Mouse (Mus musculus) hindbrain, embryonic 16.5 days (tissue): ENCODE data around the gene Hoxb6. TPM values are rescaled to one million over a fixed set of nuclear protein-coding genes. Genes with fewer than 3 reads are reported as not detected.

Source experiments
- ATAC-seq: fragments of 200-750 bp; cut with Nextera tagmentation; 2 replicates; pipeline ENCODE4 v1.8.0; 2017; ENCODE audit warnings: moderate TSS enrichment, moderate library complexity
- H3K27ac ChIP-seq: fragments of 300-500 bp; sonication (generic); 2 replicates; pipeline ENCODE4 v1.5.1; 2014; ENCODE audit warnings: low read depth, mild to moderate bottlenecking, control low read depth, low read length, moderate library complexity
- H3K27me3 ChIP-seq: fragments of 300-500 bp; sonication (generic); replicated peaks from 2 replicates; pipeline ENCODE4 v1.6.1; 2014; ENCODE audit warnings: low read length; ENCODE audit not compliant: control insufficient read depth, insufficient read depth
- H3K36me3 ChIP-seq: fragments of 300-500 bp; sonication (generic); 2 replicates; pipeline ENCODE4 v1.6.1; 2014; ENCODE audit warnings: mild to moderate bottlenecking, low read length, moderate library complexity, mixed read lengths; ENCODE audit not compliant: control insufficient read depth, insufficient read depth
- H3K4me1 ChIP-seq: fragments of 300-500 bp; sonication (generic); 2 replicates; pipeline ENCODE4 v1.6.1; 2014; ENCODE audit warnings: low read depth, low read length; ENCODE audit not compliant: control insufficient read depth, insufficient read depth
- H3K4me2 ChIP-seq: fragments of 300-500 bp; sonication (generic); 2 replicates; pipeline ENCODE4 v1.6.1; 2014; ENCODE audit warnings: mild to moderate bottlenecking, low read length, control low read depth, moderate library complexity
- H3K4me3 ChIP-seq: fragments of 300-500 bp; sonication (generic); 2 replicates; pipeline ENCODE4 v1.5.1; 2014; ENCODE audit warnings: mild to moderate bottlenecking, low read length, control low read depth, moderate library complexity
- H3K9ac ChIP-seq: fragments of 300-500 bp; sonication (generic); 2 replicates; pipeline ENCODE4 v1.6.1; 2014; ENCODE audit warnings: low read depth, mild to moderate bottlenecking, control low read depth, low read length, moderate library complexity
- H3K9me3 ChIP-seq: fragments of 300-500 bp; sonication (generic); 2 replicates; pipeline ENCODE4 v1.6.1; 2014; ENCODE audit warnings: mild to moderate bottlenecking, low read length, moderate library complexity; ENCODE audit not compliant: control insufficient read depth
- WGBS: fragments of 180-500 bp; shearing (Covaris S2); extraction: QIAGEN DNeasy Blood & Tissue Kit; methylation state at CpG from one replicate; pipeline ENCODE4 v1.1.7; 2014; 5-methylcytosine and 5-hydroxymethylcytosine counted together
- polyA plus RNA-seq: library from polyadenylated mRNA; unstranded; fragments of >200 nt; fragmentation: Nextera tagmentation; extraction: Ambion mirVana; gene quantifications from 2 replicates; pipeline ENCODE4 v1.2.1, GENCODE M21; 2015

The Hoxb6 gene
- polyA plus RNA-seq, 1 experiment from 2014 or later: 53.3 TPM

GRCm38 (mm10) chr11:96318368-96319070, 26.2 kb downstream of the Hoxb6 start:
- Histone ChIP-seq H3K9ac (peak overlapping the region; percentile 73), H3K9me3 (no peaks in the 10 kb centered on the region), H3K4me2 (peak overlapping the region; percentile 62), H3K4me3 (peak overlapping the region; percentile 48), H3K36me3 (no peaks in the 10 kb centered on the region), H3K4me1 (no peaks in the 10 kb centered on the region; the same call in 1 of the 2 replicates), H3K27ac (peak overlapping the region; percentile 91), H3K27me3 (peaks cover 28% of the 10 kb centered on the region)
- ATAC-seq: peak; percentile 79
- WGBS: under 1% methylated on average over 44 of the region's 45 CpGs

GRCm38 (mm10) chr11:96319071-96319902, 27.0 kb downstream of the Hoxb6 start:
- Histone ChIP-seq H3K4me3 (peak overlapping the region; percentile 48), H3K4me1 (no peaks in the 10 kb centered on the region; the same call in 1 of the 2 replicates), H3K27ac (peak overlapping the region; percentile 91), H3K9ac (peak overlapping the region; percentile 73), H3K27me3 (peaks cover 26% of the 10 kb centered on the region), H3K36me3 (no peaks in the 10 kb centered on the region), H3K4me2 (peak overlapping the region; percentile 62), H3K9me3 (no peaks in the 10 kb centered on the region)
- WGBS: 1% methylated on average over 34 of the region's 34 CpGs
- peak; percentile 41 for ATAC-seq

GRCm38 (mm10) chr11:96319910-96320309, 27.6 kb downstream of the Hoxb6 start:
- Histone ChIP-seq H3K9ac (peak overlapping the region; percentile 19), H3K4me2 (peak overlapping the region; percentile 62), H3K27ac (peak overlapping the region; percentile 91), H3K4me3 (peak overlapping the region; percentile 48), H3K36me3 (no peaks in the 10 kb centered on the region), H3K9me3 (no peaks in the 10 kb centered on the region), H3K4me1 (no peaks in the 10 kb centered on the region; the same call in 1 of the 2 replicates), H3K27me3 (peaks cover 25% of the 10 kb centered on the region)
- WGBS: under 1% methylated on average over 29 of the region's 29 CpGs
- ATAC-seq: no peak; the same call in 1 of the 2 replicates

- H3K4me3 ChIP-seq: peak overlapping the region; percentile 48
- WGBS: 4% methylated on average over 14 of the region's 17 CpGs
- H3K4me1 ChIP-seq: no peaks in the 10 kb centered on the region; the same call in 1 of the 2 replicates
- H3K27ac ChIP-seq: peak overlapping the region; percentile 91
- peak; percentile 26; the same call in 1 of the 2 replicates for ATAC-seq
- no peaks in the 10 kb centered on the region for H3K9me3 ChIP-seq
- no peaks in the 10 kb centered on the region for H3K36me3 ChIP-seq
- peak overlapping the region; percentile 56 for H3K9ac ChIP-seq
- H3K27me3 ChIP-seq: peaks cover 21% of the 10 kb centered on the region
- H3K4me2 ChIP-seq: peak overlapping the region; percentile 62
These were observed 28.4 kb downstream of the Hoxb6 start for GRCm38 (mm10) chr11:96320688-96321087.

GRCm38 (mm10) chr11:96321846-96322245, 29.6 kb downstream of the Hoxb6 start:
- Histone ChIP-seq H3K4me1 (no peaks in the 10 kb centered on the region; the same call in 1 of the 2 replicates), H3K9ac (peak overlapping the region; percentile 29), H3K4me3 (peak overlapping the region; percentile 11; the same call in 1 of the 2 replicates), H3K27me3 (peaks cover 13% of the 10 kb centered on the region), H3K4me2 (peak overlapping the region; percentile 62), H3K36me3 (no peaks in the 10 kb centered on the region), H3K9me3 (no peaks in the 10 kb centered on the region), H3K27ac (peak overlapping the region; percentile 91)
- 7% methylated on average over 5 of the region's 5 CpGs for WGBS
- no peak for ATAC-seq

- WGBS: 5% methylated on average over 6 of the region's 6 CpGs
- Histone ChIP-seq H3K36me3 (no peaks in the 10 kb centered on the region), H3K4me1 (no peaks in the 10 kb centered on the region; the same call in 1 of the 2 replicates), H3K4me2 (peak overlapping the region; percentile 62), H3K27ac (peak overlapping the region; percentile 91), H3K9ac (no peak overlapping the region), H3K4me3 (peak overlapping the region; percentile 8; the same call in 1 of the 2 replicates), H3K27me3 (peaks cover 18% of the 10 kb centered on the region), H3K9me3 (no peaks in the 10 kb centered on the region)
- ATAC-seq: no peak
These were observed 30.5 kb downstream of the Hoxb6 start for GRCm38 (mm10) chr11:96322738-96323137.

GRCm38 (mm10) chr11:96323154-96323553, 30.9 kb downstream of the Hoxb6 start, which contains the start of gene Hoxb3:
Gene Hoxb3, plus strand, starts transcription at chr11:96323326.
- 6% methylated on average over 10 of the region's 10 CpGs for WGBS
- peak within 1 kb of the TSS; percentile 91 for H3K27ac ChIP-seq
- H3K27me3 ChIP-seq: peaks cover 19% of the 10 kb centered on the region
- no peaks in the 10 kb centered on the region for H3K9me3 ChIP-seq
- no peak for ATAC-seq
- H3K4me3 ChIP-seq: peak within 1 kb of the TSS; percentile 23
- no peaks in the 10 kb centered on the region for H3K36me3 ChIP-seq
- H3K4me2 ChIP-seq: peak within 1 kb of the TSS; percentile 62
- H3K9ac ChIP-seq: peak within 1 kb of the TSS; percentile 54
- no peaks in the 10 kb centered on the region; the same call in 1 of the 2 replicates for H3K4me1 ChIP-seq

GRCm38 (mm10) chr11:96324125-96324524, 31.8 kb downstream of the Hoxb6 start:
- H3K27ac ChIP-seq: peak overlapping the region; percentile 74
- no peaks in the 10 kb centered on the region for H3K36me3 ChIP-seq
- H3K4me2 ChIP-seq: peak overlapping the region; percentile 62
- H3K4me1 ChIP-seq: no peaks in the 10 kb centered on the region
- 1% methylated on average over 5 of the region's 5 CpGs for WGBS
- peak overlapping the region; percentile 23 for H3K4me3 ChIP-seq
- no peak for ATAC-seq
- peak overlapping the region; percentile 54 for H3K9ac ChIP-seq
- no peaks in the 10 kb centered on the region for H3K9me3 ChIP-seq
- peaks cover 16% of the 10 kb centered on the region for H3K27me3 ChIP-seq
